Mouse (Mus musculus): Measurements from ENCODE around the gene 1700029H14Rik. TPM values are rescaled to one million over a fixed set of nuclear protein-coding genes. Genes with fewer than 3 reads are reported as not detected.

The 1700029H14Rik gene
- not detected in 2 replicates for polyA plus RNA-seq (2014; fragmentation: Nextera tagmentation; extraction: Ambion mirVana)

DNA sequence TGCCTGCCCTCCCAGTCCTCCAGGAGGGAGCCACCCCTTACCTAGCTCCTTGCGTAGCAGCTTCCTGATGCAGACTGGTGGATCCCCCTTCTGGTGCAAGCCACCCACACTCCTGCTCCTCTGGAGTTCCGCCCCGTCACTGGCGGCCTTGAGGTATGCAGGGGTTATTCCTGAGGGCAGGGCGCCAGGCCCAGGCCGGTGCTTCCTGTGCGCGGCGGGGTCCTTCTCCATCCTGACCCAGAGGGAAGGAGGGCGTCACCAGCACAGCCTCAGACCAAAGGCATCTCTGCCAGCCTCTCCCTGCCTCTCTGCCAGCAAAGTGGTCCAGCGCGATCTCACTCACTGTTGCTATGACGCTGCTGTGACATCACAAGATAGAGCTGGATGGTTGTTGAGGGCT lies at the start of gene 1700029H14Rik:
1700029H14Rik (minus strand) TSS at position 344 of the 400 bp plus-strand sequence.
- Histone ChIP-seq H3K9me3 (ENCODE audit: control insufficient read depth, low read length) (no peaks in the 10 kb centered on the region), H3K4me1 (ENCODE audit: control insufficient read depth, insufficient read depth, low read length) (no peaks in the 10 kb centered on the region), H3K27me3 (ENCODE audit: control insufficient read depth, insufficient read depth, low read length) (no peaks in the 10 kb centered on the region), H3K27ac (ENCODE audit: low read depth, low read length) (no peak within 1 kb of the TSS), H3K9ac (ENCODE audit: low read length) (no peak within 1 kb of the TSS), H3K4me3 (ENCODE audit: low read depth, low read length) (no peak within 1 kb of the TSS), H3K4me2 (ENCODE audit: low read depth) (no peak within 1 kb of the TSS), H3K36me3 (ENCODE audit: control insufficient read depth, insufficient read depth, low read length) (no peaks in the 10 kb centered on the region)
- DNase-seq (ENCODE audit: low spot score) (no peak), ATAC-seq (ENCODE audit: insufficient read depth, low FRiP score, low TSS enrichment) (no peak)
- WGBS: 37% methylated on average over 13 of the region's 13 CpGs

DNA sequence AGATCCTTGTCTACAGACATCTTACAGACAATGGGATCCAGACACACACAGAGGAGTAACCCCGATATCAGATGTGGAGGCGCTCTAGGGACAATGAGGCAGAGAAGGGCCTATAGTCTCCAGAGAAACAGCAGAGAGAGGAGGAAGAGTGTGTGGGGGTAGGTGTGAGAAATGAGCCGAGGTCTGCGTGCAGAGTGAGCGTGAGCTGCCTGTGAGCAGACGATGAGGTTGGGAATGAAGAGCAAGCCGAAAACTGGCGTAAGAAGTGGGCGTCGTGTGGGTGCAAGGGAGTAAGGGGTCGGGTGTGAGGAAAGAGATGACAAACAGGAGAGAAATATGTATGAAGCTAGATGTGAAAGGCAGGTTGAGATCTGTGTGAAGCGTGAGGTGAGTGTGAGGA lies 49.4 kb upstream of the 1700029H14Rik start:
- Histone ChIP-seq H3K36me3 (ENCODE audit: control insufficient read depth, insufficient read depth, low read length) (no peaks in the 10 kb centered on the region), H3K27ac (ENCODE audit: low read depth, low read length) (no peak overlapping the region), H3K9me3 (ENCODE audit: control insufficient read depth, low read length) (no peaks in the 10 kb centered on the region), H3K27me3 (ENCODE audit: control insufficient read depth, insufficient read depth, low read length) (no peaks in the 10 kb centered on the region), H3K9ac (ENCODE audit: low read length) (no peak overlapping the region), H3K4me2 (ENCODE audit: low read depth) (no peak overlapping the region), H3K4me1 (ENCODE audit: control insufficient read depth, insufficient read depth, low read length) (no peaks in the 10 kb centered on the region), H3K4me3 (ENCODE audit: low read depth, low read length) (no peak overlapping the region)
- no peak for DNase-seq (ENCODE audit: low spot score)
- ATAC-seq (ENCODE audit: insufficient read depth, low FRiP score, low TSS enrichment): no peak
- WGBS: 95% methylated on average over 12 of the region's 12 CpGs

DNA sequence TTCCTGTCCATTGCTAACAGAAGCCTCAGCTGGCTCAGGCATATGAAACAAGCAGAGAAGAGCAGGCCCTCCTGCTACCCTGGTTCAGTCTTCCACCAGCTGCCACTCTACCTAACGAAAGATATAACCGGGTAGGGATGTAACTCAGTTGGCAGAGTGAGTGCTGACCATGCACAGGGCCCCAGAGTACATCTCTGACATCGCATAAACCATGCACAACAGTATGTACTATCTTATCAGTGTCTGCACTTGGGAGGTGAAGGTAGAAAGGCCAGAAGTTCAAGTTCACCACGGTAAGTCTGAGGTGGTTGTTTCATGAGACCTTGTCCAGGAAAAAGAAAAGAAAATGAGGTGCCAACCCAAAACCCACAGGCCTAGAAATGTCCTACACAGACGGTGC lies 47.7 kb upstream of the 1700029H14Rik start:
- ATAC-seq (ENCODE audit: insufficient read depth, low FRiP score, low TSS enrichment) (no peak), DNase-seq (ENCODE audit: low spot score) (no peak)
- 88% methylated on average over 5 of the region's 5 CpGs for WGBS
- Histone ChIP-seq H3K9me3 (ENCODE audit: control insufficient read depth, low read length) (no peaks in the 10 kb centered on the region), H3K4me2 (ENCODE audit: low read depth) (no peak overlapping the region), H3K27me3 (ENCODE audit: control insufficient read depth, insufficient read depth, low read length) (no peaks in the 10 kb centered on the region), H3K9ac (ENCODE audit: low read length) (no peak overlapping the region), H3K4me3 (ENCODE audit: low read depth, low read length) (no peak overlapping the region), H3K4me1 (ENCODE audit: control insufficient read depth, insufficient read depth, low read length) (no peaks in the 10 kb centered on the region), H3K27ac (ENCODE audit: low read depth, low read length) (no peak overlapping the region), H3K36me3 (ENCODE audit: control insufficient read depth, insufficient read depth, low read length) (no peaks in the 10 kb centered on the region)

DNA sequence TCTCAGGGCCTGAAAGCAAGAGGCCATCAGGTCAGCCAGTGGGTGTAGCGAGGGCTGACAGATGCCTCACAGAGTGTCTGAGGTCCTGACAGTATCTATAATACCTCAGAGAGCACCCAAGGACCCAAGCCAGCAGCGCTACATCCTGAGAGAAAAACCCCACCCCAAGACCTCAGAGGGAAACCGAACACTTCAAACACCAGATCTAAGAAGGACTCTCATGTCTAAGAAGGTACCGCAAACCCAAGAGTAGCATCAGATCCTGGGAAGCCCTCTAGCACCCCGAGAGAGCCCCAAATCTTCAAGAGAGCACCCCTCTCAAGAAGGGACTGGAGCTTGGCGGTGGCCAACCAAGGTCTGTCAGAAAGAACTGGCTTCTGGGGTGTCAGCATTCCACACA lies 46.7 kb upstream of the 1700029H14Rik start:
- H3K9ac ChIP-seq (ENCODE audit: low read length): no peak overlapping the region
- no peak overlapping the region for H3K4me3 ChIP-seq (ENCODE audit: low read depth, low read length)
- no peaks in the 10 kb centered on the region for H3K27me3 ChIP-seq (ENCODE audit: control insufficient read depth, insufficient read depth, low read length)
- no peaks in the 10 kb centered on the region for H3K4me1 ChIP-seq (ENCODE audit: control insufficient read depth, insufficient read depth, low read length)
- 87% methylated on average over 6 of the region's 6 CpGs for WGBS
- DNase-seq (ENCODE audit: low spot score) (no peak), ATAC-seq (ENCODE audit: insufficient read depth, low FRiP score, low TSS enrichment) (no peak)
- no peaks in the 10 kb centered on the region for H3K9me3 ChIP-seq (ENCODE audit: control insufficient read depth, low read length)
- no peaks in the 10 kb centered on the region for H3K36me3 ChIP-seq (ENCODE audit: control insufficient read depth, insufficient read depth, low read length)
- H3K4me2 ChIP-seq (ENCODE audit: low read depth): no peak overlapping the region
- H3K27ac ChIP-seq (ENCODE audit: low read depth, low read length): no peak overlapping the region

DNA sequence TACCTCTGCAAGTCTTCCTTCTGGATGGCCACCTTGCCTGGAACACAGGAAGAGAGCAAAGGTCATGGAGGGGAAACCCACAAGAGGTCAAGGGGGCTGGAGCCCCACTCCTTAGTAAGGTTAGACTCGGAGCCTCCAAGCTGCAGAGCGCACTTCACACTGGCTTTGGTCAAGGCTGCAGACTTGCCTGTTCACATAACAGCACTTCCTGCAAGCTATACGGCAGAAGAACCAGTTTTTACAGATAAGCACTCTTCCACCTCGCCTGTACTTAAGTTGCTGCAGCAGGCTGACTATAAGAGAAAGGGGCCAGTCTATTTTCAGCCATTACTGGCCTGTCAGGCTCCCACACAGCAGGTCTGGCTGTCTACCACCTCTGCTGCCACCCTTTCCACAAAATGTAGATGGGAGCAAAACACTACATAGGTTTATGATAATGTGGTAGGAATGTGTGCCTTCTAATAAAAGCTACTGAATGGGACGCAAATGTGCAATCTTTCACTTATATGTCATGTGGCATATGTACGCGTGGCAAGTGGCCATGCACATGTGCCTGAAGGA lies 43.7 kb upstream of the 1700029H14Rik start:
- no peaks in the 10 kb centered on the region for H3K9me3 ChIP-seq (ENCODE audit: control insufficient read depth, low read length)
- no peak overlapping the region for H3K27ac ChIP-seq (ENCODE audit: low read depth, low read length)
- H3K9ac ChIP-seq (ENCODE audit: low read length): no peak overlapping the region
- WGBS: 89% methylated on average over 7 of the region's 7 CpGs
- H3K4me1 ChIP-seq (ENCODE audit: control insufficient read depth, insufficient read depth, low read length): no peaks in the 10 kb centered on the region
- DNase-seq (ENCODE audit: low spot score) (no peak), ATAC-seq (ENCODE audit: insufficient read depth, low FRiP score, low TSS enrichment) (no peak)
- H3K36me3 ChIP-seq (ENCODE audit: control insufficient read depth, insufficient read depth, low read length): no peaks in the 10 kb centered on the region
- H3K27me3 ChIP-seq (ENCODE audit: control insufficient read depth, insufficient read depth, low read length): no peaks in the 10 kb centered on the region
- no peak overlapping the region for H3K4me3 ChIP-seq (ENCODE audit: low read depth, low read length)
- no peak overlapping the region for H3K4me2 ChIP-seq (ENCODE audit: low read depth)

DNA sequence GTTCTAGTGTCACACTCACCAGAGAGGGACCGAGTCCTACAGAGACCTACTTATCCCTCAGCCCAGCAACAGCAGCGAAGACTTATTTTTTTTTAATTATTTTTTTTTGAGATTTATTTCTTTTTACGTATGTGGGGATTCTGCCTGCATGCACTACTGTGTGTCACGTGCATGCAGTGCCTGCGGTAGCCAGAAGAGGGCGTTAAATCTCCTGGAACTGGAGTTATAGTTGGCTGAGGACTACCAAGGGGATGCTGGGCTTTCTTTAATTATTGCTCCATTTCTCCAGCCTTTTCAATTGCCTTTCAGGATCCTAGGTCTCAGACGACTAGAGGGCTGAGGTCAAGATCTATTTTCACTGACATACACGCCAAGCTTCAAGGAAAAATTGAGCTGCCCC lies 40.4 kb upstream of the 1700029H14Rik start:
- Histone ChIP-seq H3K9me3 (ENCODE audit: control insufficient read depth, low read length) (no peaks in the 10 kb centered on the region), H3K4me1 (ENCODE audit: control insufficient read depth, insufficient read depth, low read length) (no peaks in the 10 kb centered on the region), H3K9ac (ENCODE audit: low read length) (no peak overlapping the region), H3K27ac (ENCODE audit: low read depth, low read length) (no peak overlapping the region), H3K4me3 (ENCODE audit: low read depth, low read length) (no peak overlapping the region), H3K27me3 (ENCODE audit: control insufficient read depth, insufficient read depth, low read length) (no peaks in the 10 kb centered on the region), H3K36me3 (ENCODE audit: control insufficient read depth, insufficient read depth, low read length) (no peaks in the 10 kb centered on the region), H3K4me2 (ENCODE audit: low read depth) (no peak overlapping the region)
- 64% methylated on average over 8 of the region's 8 CpGs for WGBS
- ATAC-seq (ENCODE audit: insufficient read depth, low FRiP score, low TSS enrichment): no peak
- peak; percentile 63 for DNase-seq (ENCODE audit: low spot score)

DNA sequence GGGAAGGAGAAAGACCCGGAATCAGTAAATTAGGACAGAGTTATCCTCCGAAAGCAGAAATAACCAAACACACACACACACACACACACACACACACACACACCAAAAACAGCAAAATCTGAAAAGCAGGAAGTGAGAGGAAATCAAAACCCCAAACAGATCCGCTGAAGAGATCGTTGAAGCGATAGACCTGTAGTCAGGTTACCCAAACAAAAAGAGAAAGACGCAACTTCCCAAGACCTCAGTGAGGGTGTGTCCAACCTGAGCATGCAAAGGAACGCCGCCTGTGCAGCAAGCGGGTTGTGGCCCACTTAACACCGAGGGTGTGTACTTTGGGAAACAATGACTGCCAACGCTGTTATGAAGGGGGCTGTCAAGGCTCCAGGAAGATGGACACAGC lies 38.9 kb upstream of the 1700029H14Rik start:
- DNase-seq (ENCODE audit: low spot score): no peak
- Histone ChIP-seq H3K9me3 (ENCODE audit: control insufficient read depth, low read length) (no peaks in the 10 kb centered on the region), H3K36me3 (ENCODE audit: control insufficient read depth, insufficient read depth, low read length) (no peaks in the 10 kb centered on the region), H3K4me3 (ENCODE audit: low read depth, low read length) (no peak overlapping the region), H3K4me2 (ENCODE audit: low read depth) (no peak overlapping the region), H3K27ac (ENCODE audit: low read depth, low read length) (no peak overlapping the region), H3K9ac (ENCODE audit: low read length) (no peak overlapping the region), H3K4me1 (ENCODE audit: control insufficient read depth, insufficient read depth, low read length) (no peaks in the 10 kb centered on the region), H3K27me3 (ENCODE audit: control insufficient read depth, insufficient read depth, low read length) (no peaks in the 10 kb centered on the region)
- no peak for ATAC-seq (ENCODE audit: insufficient read depth, low FRiP score, low TSS enrichment)
- 89% methylated on average over 11 of the region's 11 CpGs for WGBS

DNA sequence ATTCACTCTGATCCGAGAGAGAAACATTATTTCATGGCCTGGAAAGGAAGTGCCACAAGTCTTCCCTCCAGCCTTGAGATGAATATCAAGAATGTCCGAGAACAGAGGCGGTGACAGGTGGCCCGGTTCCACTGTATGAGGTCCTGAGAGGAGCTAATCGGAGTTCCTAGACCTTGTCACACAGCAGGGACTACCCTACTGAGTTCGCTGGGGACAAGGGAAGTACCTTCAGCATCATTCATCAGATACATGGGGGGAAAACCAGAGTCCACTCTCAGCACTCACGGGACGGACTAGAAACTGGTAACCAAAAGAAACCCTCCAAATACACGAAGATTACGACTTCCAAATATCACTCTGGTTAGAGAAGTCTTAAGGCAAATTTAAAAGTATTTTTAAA lies 38.5 kb upstream of the 1700029H14Rik start:
- Histone ChIP-seq H3K9ac (ENCODE audit: low read length) (no peak overlapping the region), H3K27ac (ENCODE audit: low read depth, low read length) (no peak overlapping the region), H3K4me3 (ENCODE audit: low read depth, low read length) (no peak overlapping the region), H3K4me1 (ENCODE audit: control insufficient read depth, insufficient read depth, low read length) (no peaks in the 10 kb centered on the region), H3K9me3 (ENCODE audit: control insufficient read depth, low read length) (no peaks in the 10 kb centered on the region), H3K4me2 (ENCODE audit: low read depth) (no peak overlapping the region), H3K27me3 (ENCODE audit: control insufficient read depth, insufficient read depth, low read length) (no peaks in the 10 kb centered on the region), H3K36me3 (ENCODE audit: control insufficient read depth, insufficient read depth, low read length) (no peaks in the 10 kb centered on the region)
- WGBS: 87% methylated on average over 10 of the region's 10 CpGs
- ATAC-seq (ENCODE audit: insufficient read depth, low FRiP score, low TSS enrichment) (no peak), DNase-seq (ENCODE audit: low spot score) (no peak)

DNA sequence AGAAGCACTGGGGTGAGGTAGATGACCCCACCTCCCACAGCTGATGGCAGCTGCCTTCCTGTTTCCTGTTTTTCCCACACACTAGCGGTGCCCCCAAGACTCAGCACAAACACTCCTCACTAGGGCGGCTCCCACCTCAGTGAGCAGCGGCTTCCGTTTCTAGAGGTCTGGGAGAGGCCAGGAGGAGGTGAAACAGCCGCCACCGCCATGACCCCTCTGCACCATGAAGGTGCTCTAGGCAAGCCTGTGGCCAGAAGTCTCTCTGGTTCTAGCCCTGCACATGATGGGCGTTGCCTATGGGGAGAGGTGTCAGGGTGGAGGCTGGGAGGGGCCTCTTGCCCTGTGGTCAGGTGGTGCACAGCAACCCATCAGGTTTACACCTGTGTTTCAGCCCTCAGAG lies 37.9 kb upstream of the 1700029H14Rik start:
- no peak overlapping the region for H3K4me2 ChIP-seq (ENCODE audit: low read depth)
- DNase-seq (ENCODE audit: low spot score) (no peak), ATAC-seq (ENCODE audit: insufficient read depth, low FRiP score, low TSS enrichment) (no peak)
- H3K36me3 ChIP-seq (ENCODE audit: control insufficient read depth, insufficient read depth, low read length): no peaks in the 10 kb centered on the region
- WGBS: 72% methylated on average over 7 of the region's 7 CpGs
- no peaks in the 10 kb centered on the region for H3K27me3 ChIP-seq (ENCODE audit: control insufficient read depth, insufficient read depth, low read length)
- H3K27ac ChIP-seq (ENCODE audit: low read depth, low read length): no peak overlapping the region
- no peak overlapping the region for H3K9ac ChIP-seq (ENCODE audit: low read length)
- H3K4me1 ChIP-seq (ENCODE audit: control insufficient read depth, insufficient read depth, low read length): no peaks in the 10 kb centered on the region
- H3K4me3 ChIP-seq (ENCODE audit: low read depth, low read length): no peak overlapping the region
- H3K9me3 ChIP-seq (ENCODE audit: control insufficient read depth, low read length): no peaks in the 10 kb centered on the region
